Mouse (Mus musculus) embryonic facial prominence, embryonic 10.5 days (tissue): ENCODE results near the gene Ccdc36. TPM values are rescaled to one million over a fixed set of nuclear protein-coding genes. Genes with fewer than 3 reads are reported as not detected.

Source experiments
- DNase-seq: peaks from one replicate; pipeline ENCODE4 v3.0.0-alpha.2; 2017; ENCODE audit warnings: low spot score
- H3K27ac ChIP-seq: fragments of 300-500 bp; sonication (generic); replicated peaks from 2 replicates; pipeline ENCODE4 v1.5.1; 2016; ENCODE audit warnings: mild to moderate bottlenecking
- H3K27me3 ChIP-seq: fragments of 300-500 bp; sonication (generic); replicated peaks from 2 replicates; pipeline ENCODE4 v1.6.1; 2016; ENCODE audit warnings: low read depth, mild to moderate bottlenecking; ENCODE audit not compliant: poor library complexity, severe bottlenecking
- H3K36me3 ChIP-seq: fragments of 300-500 bp; sonication (generic); replicated peaks from 2 replicates; pipeline ENCODE4 v1.6.1; 2016; ENCODE audit warnings: mild to moderate bottlenecking, moderate library complexity
- H3K4me1 ChIP-seq: fragments of 300-500 bp; sonication (generic); 2 replicates; pipeline ENCODE4 v1.6.1; 2016
- H3K4me3 ChIP-seq: fragments of 300-500 bp; sonication (generic); 2 replicates; pipeline ENCODE4 v1.5.1; 2016; ENCODE audit warnings: mild to moderate bottlenecking, moderate library complexity
- H3K9me3 ChIP-seq: fragments of 300-500 bp; sonication (generic); 2 replicates; pipeline ENCODE4 v1.6.1; 2016; ENCODE audit warnings: mild to moderate bottlenecking
- WGBS: fragments of 180-500 bp; shearing (Covaris S2); methylation state at CpG from one replicate; pipeline ENCODE4 v1.1.7; 2016; 5-methylcytosine and 5-hydroxymethylcytosine counted together
- polyA plus RNA-seq: library from polyadenylated mRNA; unstranded; fragments of >200 nt; fragmentation: Nextera tagmentation; extraction: Ambion mirVana; gene quantifications from 2 replicates; pipeline ENCODE4 v1.2.1, GENCODE M21; 2016

Gene Ccdc36
- polyA plus RNA-seq = 0.93 and 1.1 TPM in 2 replicates

DNA sequence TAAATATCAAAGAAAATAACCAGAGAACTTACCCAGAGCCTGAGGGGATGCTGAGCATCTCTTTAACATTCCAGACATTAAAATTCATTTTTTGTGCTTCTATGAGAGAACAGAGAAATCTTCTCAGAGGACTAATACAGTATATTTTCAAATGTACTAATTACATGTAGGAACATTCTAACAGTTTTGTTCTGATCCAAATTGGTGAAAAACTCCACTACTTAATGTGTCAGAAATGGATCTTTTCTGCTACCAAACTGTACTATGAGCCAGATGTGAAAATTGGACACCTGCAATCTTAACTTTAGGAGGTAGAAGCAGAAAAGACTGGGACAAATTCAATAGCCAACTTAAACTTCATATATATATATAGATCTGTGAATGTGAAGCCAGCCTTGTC lies at the start of gene Ccdc36:
TSS of gene Ccdc36 (minus strand) at position 101 of the 400 bp plus-strand sequence.
- Histone ChIP-seq H3K27me3 (no peaks in the 10 kb centered on the region; the same call in 1 of the 2 replicates), H3K36me3 (no peaks in the 10 kb centered on the region), H3K4me3 (no peak within 1 kb of the TSS), H3K27ac (no peak within 1 kb of the TSS), H3K9me3 (no peaks in the 10 kb centered on the region), H3K4me1 (peaks cover 7% of the 10 kb centered on the region)
- DNase-seq = no peak

DNA sequence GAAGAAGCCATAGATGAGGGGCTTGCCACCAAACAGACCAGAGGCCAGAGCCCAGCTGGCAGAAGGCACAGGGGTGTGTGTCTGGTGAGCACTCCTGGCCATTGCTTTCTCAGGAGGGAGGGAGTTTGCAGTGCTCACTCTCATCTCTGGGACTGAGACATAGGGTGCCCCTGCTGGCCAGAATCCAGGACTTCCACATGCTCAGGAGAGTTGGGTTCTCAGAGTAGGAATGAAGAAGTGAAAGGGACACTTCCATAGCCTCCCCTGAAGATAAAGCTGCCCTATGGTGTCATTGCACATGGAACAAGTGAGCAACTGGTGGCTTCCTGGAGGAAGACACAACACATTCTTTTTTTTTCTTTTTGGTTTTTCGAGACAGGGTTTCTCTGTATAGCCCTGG lies 46.2 kb upstream of the Ccdc36 start:
- Histone ChIP-seq H3K4me3 (no peak overlapping the region; the same call in 1 of the 2 replicates), H3K36me3 (no peaks in the 10 kb centered on the region), H3K27ac (no peak overlapping the region), H3K27me3 (no peaks in the 10 kb centered on the region), H3K9me3 (no peaks in the 10 kb centered on the region), H3K4me1 (peaks cover 13% of the 10 kb centered on the region)
- WGBS = 86% methylated on average over 1 of the region's 1 CpGs
- no peak for DNase-seq

DNA sequence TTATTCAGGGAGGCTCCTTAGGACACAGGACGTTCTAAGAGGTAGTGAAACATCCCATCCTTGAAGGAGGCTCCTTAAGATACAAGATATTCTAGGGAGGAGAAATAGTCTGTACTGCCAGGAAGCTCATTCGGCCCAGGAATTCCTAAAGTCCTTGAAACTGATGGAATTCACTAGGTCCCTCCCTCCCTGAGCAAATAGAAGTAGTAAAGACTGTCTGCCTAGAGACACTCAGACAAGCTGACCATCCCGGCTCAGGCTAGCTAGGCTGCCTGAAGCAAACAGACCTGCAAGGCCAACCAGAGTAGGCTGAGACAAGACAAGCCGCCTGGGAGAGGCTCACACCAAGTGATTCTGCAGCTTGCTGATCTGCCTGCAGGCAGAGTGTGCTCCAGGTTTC lies 41.6 kb upstream of the Ccdc36 start:
- H3K27ac ChIP-seq = no peak overlapping the region
- H3K27me3 ChIP-seq = no peaks in the 10 kb centered on the region
- no peaks in the 10 kb centered on the region for H3K9me3 ChIP-seq
- H3K4me1 ChIP-seq = no peaks in the 10 kb centered on the region
- no peak overlapping the region for H3K4me3 ChIP-seq
- H3K36me3 ChIP-seq = peaks cover 31% of the 10 kb centered on the region
- DNase-seq = no peak
- WGBS = 80% methylated on average over 4 of the region's 4 CpGs

DNA sequence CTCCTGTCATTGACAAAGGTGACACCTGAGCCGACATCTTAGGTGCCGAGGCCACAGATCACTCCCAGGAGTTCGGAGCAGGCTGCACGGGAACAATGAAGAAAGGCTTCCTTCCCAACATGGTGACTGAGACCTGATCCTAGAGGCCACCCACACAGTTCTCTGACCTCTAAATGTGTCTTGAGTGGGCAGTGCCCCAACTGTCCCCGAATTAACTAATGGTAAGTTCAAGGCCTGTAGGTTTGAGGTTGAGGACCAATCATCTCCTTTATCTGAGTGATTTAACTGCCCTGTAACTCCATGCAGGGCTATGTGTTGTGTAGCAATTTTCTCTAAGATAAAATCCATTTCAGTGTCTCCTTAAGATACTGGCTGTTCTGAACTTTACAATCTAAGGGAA lies 41.1 kb upstream of the Ccdc36 start:
- H3K4me1 ChIP-seq = no peaks in the 10 kb centered on the region
- no peak for DNase-seq
- no peaks in the 10 kb centered on the region for H3K9me3 ChIP-seq
- 79% methylated on average over 5 of the region's 5 CpGs for WGBS
- no peak overlapping the region for H3K27ac ChIP-seq
- no peak overlapping the region for H3K4me3 ChIP-seq
- peaks cover 35% of the 10 kb centered on the region for H3K36me3 ChIP-seq
- no peaks in the 10 kb centered on the region for H3K27me3 ChIP-seq

DNA sequence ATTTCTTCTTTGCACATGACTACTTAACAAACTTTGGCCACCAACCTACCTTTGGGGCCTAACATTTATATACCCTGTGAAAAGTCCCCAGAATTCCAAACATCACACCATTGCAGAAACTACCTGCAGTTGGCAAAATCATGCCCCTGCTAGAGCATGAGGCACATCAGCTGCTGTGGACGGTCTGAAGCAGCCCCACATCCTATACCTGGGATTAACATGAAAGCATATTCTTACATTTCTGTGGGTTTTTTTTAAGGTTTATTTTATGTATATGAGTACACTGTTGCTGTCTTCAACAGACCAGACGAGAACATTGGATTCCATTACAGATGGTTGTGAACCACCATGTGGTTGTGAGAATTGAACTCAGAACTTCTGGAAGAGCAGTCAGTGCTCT lies 37.9 kb upstream of the Ccdc36 start:
- no peaks in the 10 kb centered on the region for H3K9me3 ChIP-seq
- peaks cover 14% of the 10 kb centered on the region for H3K4me1 ChIP-seq
- no peaks in the 10 kb centered on the region for H3K27me3 ChIP-seq
- no peak overlapping the region for H3K27ac ChIP-seq
- DNase-seq = no peak
- peaks cover 60% of the 10 kb centered on the region for H3K36me3 ChIP-seq
- H3K4me3 ChIP-seq = no peak overlapping the region
- WGBS = 97% methylated on average over 2 of the region's 2 CpGs

DNA sequence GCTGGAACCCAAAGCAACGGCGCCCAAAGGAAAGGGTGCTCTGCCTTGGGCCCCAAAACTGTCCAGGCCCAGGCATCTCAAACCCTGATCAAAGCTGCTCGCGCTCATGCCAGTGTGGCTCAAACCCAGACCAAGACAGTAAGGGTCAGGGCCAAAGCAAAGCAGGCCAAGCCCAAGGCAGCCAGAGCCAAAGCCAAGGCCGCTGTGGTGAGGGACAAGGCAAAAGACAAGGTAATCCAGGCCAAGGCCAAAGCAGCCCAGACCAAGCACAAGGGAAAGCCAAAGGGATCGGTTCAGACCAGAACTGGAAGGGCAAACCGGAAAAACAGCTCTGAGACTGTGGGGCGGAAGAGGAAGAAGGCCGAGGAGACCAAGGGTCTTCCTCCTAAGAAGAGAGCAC lies 35.4 kb upstream of the Ccdc36 start:
- Histone ChIP-seq H3K4me1 (peaks cover 21% of the 10 kb centered on the region), H3K9me3 (no peaks in the 10 kb centered on the region), H3K4me3 (no peak overlapping the region), H3K27ac (no peak overlapping the region), H3K27me3 (no peaks in the 10 kb centered on the region), H3K36me3 (peaks cover 60% of the 10 kb centered on the region)
- 97% methylated on average over 9 of the region's 9 CpGs for WGBS
- DNase-seq = no peak

DNA sequence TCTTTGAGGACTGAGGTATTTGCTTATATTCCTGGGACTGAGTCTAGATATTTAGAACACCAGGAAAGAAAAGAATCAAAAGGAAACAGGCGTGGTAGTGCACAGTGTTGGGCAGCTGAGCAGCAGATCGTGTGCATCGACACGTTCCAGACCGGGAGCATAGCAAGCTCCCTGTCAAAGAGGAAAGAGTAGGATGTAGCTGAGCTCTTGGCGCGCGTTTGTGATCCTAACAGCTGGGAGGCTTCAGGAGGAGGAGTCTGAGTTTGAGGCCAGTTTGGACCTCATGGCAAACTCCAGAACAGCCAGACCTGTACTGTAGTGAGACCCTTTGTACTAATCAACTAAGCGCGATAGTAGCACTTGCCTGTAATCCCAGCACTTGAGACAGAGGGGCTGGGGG lies 33.9 kb upstream of the Ccdc36 start:
- no peak overlapping the region for H3K27ac ChIP-seq
- no peaks in the 10 kb centered on the region for H3K9me3 ChIP-seq
- H3K27me3 ChIP-seq = no peaks in the 10 kb centered on the region
- peaks cover 21% of the 10 kb centered on the region for H3K4me1 ChIP-seq
- peaks cover 52% of the 10 kb centered on the region for H3K36me3 ChIP-seq
- WGBS = 95% methylated on average over 10 of the region's 10 CpGs
- DNase-seq = no peak
- H3K4me3 ChIP-seq = no peak overlapping the region

DNA sequence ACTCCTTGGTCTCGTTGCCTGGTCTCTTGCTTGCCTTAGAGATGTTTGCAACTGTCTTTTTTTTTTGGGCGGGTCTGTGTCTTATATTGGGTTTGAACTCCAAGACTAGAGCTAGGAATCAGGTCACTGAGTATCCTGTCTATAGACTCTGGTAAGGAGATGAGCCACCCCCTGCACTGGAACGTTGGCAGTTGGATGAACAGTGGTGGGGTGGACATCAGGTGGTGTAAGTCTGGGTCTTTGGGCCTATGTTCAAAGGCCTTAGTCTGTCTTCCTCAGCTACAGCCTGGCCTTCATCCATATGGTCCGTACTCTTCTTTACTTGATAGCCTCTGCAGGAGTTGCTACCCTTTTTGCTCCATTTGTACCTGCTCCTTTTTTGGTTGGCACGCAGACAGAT lies 33.4 kb upstream of the Ccdc36 start:
- Histone ChIP-seq H3K36me3 (peaks cover 47% of the 10 kb centered on the region), H3K27ac (peak overlapping the region; percentile 95; the same call in 1 of the 2 replicates), H3K27me3 (no peaks in the 10 kb centered on the region), H3K4me1 (peaks cover 21% of the 10 kb centered on the region), H3K4me3 (peak overlapping the region; percentile 83), H3K9me3 (no peaks in the 10 kb centered on the region)
- no peak for DNase-seq
- WGBS = 90% methylated on average over 5 of the region's 5 CpGs

DNA sequence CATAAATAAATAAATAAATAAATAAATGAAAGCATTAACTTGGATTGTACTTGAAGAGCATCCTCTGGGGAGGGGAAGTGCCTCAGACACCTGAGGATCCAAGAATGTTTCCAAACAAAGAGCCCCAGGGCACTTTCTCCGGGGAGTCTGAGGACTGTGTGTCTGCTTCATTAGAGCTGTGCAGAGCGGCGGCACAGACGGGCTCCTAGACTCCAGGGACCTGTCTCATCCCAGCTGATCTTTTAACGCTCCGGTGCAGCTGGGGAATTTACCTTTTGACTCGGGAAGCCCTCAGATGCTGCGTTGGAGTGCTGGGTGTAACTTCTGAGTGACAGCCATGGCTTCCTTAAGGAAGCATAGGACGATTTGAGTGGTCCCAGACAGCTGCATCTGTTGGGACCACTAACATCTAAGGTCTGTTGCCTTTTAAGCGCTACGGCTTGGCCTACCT lies 32.9 kb upstream of the Ccdc36 start, which contains the start of gene Klhdc8b:
TSS of gene Klhdc8b (minus strand) at position 401 of the 451 bp plus-strand sequence.
- Histone ChIP-seq H3K27me3 (no peaks in the 10 kb centered on the region), H3K27ac (peak within 1 kb of the TSS; percentile 95), H3K4me1 (peaks cover 21% of the 10 kb centered on the region), H3K4me3 (peak within 1 kb of the TSS; percentile 83), H3K9me3 (no peaks in the 10 kb centered on the region), H3K36me3 (peaks cover 42% of the 10 kb centered on the region)
- 23% methylated on average over 11 of the region's 11 CpGs for WGBS
- peak; percentile 49 for DNase-seq

DNA sequence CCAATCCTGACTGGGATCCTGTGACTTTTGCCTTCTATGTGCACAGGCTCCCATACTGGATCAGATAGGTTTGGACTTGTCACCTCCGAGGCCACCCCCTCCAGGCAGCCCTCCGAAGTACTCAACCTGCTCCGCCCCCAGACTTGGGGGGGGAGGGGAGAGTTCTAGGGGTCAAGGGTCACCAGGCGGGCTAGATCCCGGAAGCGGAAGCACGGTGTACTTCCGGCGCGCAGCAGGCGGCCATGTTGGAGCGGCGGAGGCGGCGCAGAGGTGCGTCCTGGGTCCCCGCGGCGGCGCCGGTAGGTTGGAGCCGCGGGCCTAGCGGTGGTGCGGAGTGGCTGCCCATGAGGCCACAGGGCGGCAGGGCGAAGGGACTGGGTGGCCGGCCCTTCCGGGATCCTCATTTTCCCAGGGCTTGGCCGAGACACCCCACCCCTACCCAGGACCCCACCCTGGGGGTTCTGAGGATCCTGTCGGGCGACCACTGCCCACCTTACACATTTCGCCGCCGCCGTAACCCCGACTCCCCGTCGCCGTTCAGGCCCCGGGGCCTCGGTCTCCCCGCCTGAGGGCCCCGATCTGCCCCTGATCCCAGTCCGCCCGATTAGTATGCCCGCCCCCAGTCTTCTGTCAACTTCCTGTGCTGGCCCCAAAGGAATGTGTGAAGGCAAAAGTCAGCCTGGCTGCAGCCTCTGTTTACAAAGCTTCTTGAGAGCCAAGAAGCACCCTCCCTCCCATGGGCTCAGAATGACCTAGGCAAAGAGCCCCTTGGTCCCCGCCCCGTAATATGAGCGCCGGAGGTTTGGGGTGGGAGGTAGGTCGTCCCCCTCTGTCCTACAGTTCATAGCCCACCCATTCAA lies 32.3 kb upstream of the Ccdc36 start, which contains the start of gene Ccdc71:
TSS of gene Ccdc71 (plus strand) at position 209 of the 860 bp plus-strand sequence.
- H3K27me3 ChIP-seq = no peaks in the 10 kb centered on the region
- H3K9me3 ChIP-seq = no peaks in the 10 kb centered on the region
- H3K4me1 ChIP-seq = peaks cover 25% of the 10 kb centered on the region
- WGBS = under 1% methylated on average over 52 of the region's 52 CpGs
- H3K36me3 ChIP-seq = peaks cover 36% of the 10 kb centered on the region
- H3K27ac ChIP-seq = peak within 1 kb of the TSS; percentile 95
- H3K4me3 ChIP-seq = peak within 1 kb of the TSS; percentile 83
- DNase-seq = peak; percentile 91

DNA sequence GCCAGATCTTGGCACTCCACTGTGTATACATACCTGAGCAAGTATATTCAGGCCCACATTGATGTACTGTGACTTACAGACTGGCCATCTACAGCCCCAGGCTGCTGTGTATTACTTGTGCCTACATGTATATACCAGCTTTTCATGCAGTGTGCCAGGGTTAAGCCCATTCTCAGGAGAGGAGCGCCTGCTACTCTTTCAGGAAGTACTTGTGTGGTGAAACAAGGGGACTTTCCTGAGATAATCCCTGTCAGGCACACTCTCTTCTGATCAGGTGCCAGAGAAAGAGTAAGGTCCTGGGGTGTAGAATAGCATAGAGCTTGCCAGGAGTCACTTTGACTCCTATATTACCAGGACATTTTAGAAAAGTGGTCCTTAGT lies 31.6 kb upstream of the Ccdc36 start:
- H3K4me3 ChIP-seq = peak overlapping the region; percentile 83
- DNase-seq = no peak
- peaks cover 27% of the 10 kb centered on the region for H3K4me1 ChIP-seq
- H3K9me3 ChIP-seq = 0 out of 2 replicates have a peak, but pooled peaks cover under 1% of the 10 kb centered on the region
- 85% methylated on average over 1 of the region's 1 CpGs for WGBS
- peak overlapping the region; percentile 95 for H3K27ac ChIP-seq
- peaks cover 29% of the 10 kb centered on the region for H3K36me3 ChIP-seq
- no peaks in the 10 kb centered on the region for H3K27me3 ChIP-seq

DNA sequence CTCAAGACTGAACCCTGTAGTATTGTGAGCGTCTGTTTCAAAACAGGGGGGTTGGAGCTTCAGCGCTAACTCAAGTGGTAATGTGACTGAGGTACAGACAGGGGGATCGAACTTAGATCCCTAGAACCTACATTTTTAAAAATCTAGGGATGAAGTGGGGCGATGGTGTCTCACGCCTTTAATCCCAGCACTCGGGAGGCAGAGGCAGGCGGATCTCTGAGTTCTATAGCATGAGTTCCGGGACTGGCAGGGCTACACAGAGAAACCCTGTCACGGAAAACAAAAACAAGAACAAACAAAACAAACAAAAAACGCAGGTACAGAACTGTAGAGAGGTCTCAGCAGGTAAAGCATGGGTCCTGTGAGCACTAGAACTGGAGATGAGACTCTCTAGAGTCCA lies 28.7 kb upstream of the Ccdc36 start:
- H3K9me3 ChIP-seq = 0 out of 2 replicates have a peak, but pooled peaks cover 3% of the 10 kb centered on the region
- H3K27me3 ChIP-seq = no peaks in the 10 kb centered on the region; the same call in 1 of the 2 replicates
- H3K27ac ChIP-seq = no peak overlapping the region
- no peaks in the 10 kb centered on the region; the same call in 1 of the 2 replicates for H3K36me3 ChIP-seq
- DNase-seq = no peak
- 86% methylated on average over 10 of the region's 10 CpGs for WGBS
- H3K4me1 ChIP-seq = peaks cover 35% of the 10 kb centered on the region
- no peak overlapping the region for H3K4me3 ChIP-seq
